Mouse (Mus musculus) neural tube, embryonic 14.5 days (tissue): ENCODE data around the gene Upk1b. TPM values are rescaled to one million over a fixed set of nuclear protein-coding genes. Genes with fewer than 3 reads are reported as not detected.

ENCODE experiments used
- ATAC-seq: fragments of 200-750 bp; cut with Nextera tagmentation; 2 replicates; pipeline ENCODE4 v1.8.0; 2017; ENCODE audit warnings: low read depth, mild to moderate bottlenecking, moderate TSS enrichment, moderate library complexity
- H3K27ac ChIP-seq: fragments of 300-500 bp; sonication (generic); 2 replicates; pipeline ENCODE4 v1.5.1; 2014; ENCODE audit warnings: low read depth, mild to moderate bottlenecking, control low read depth, low read length, moderate library complexity, mixed read lengths
- H3K27me3 ChIP-seq: fragments of 300-500 bp; sonication (generic); 2 replicates; pipeline ENCODE4 v1.6.1; 2014; ENCODE audit warnings: low read length; ENCODE audit not compliant: control insufficient read depth, insufficient read depth
- H3K36me3 ChIP-seq: fragments of 300-500 bp; sonication (generic); 2 replicates; pipeline ENCODE4 v1.6.1; 2014; ENCODE audit warnings: low read length, mixed read lengths; ENCODE audit not compliant: control insufficient read depth, insufficient read depth
- H3K4me1 ChIP-seq: fragments of 300-500 bp; sonication (generic); 2 replicates; pipeline ENCODE4 v1.6.1; 2014; ENCODE audit warnings: low read length; ENCODE audit not compliant: control insufficient read depth, insufficient read depth
- H3K4me2 ChIP-seq: fragments of 300-500 bp; sonication (generic); 2 replicates; pipeline ENCODE4 v1.6.1; 2014; ENCODE audit warnings: mild to moderate bottlenecking, low read depth, low read length, control low read depth
- H3K4me3 ChIP-seq: fragments of 300-500 bp; sonication (generic); 2 replicates; pipeline ENCODE4 v1.5.1; 2014; ENCODE audit warnings: low read depth, low read length, control low read depth, mixed read lengths
- H3K9ac ChIP-seq: fragments of 300-500 bp; sonication (generic); replicated peaks from 2 replicates; pipeline ENCODE4 v1.6.1; 2014; ENCODE audit warnings: low read depth, mild to moderate bottlenecking, control low read depth, low read length, mixed read lengths
- H3K9me3 ChIP-seq: fragments of 300-500 bp; sonication (generic); 2 replicates; pipeline ENCODE4 v1.6.1; 2016; ENCODE audit warnings: low read length; ENCODE audit not compliant: control insufficient read depth
- WGBS: fragments of 180-500 bp; shearing (Covaris S2); extraction: QIAGEN DNeasy Blood & Tissue Kit; methylation state at CpG from one replicate; pipeline ENCODE4 v1.1.7; 2014; 5-methylcytosine and 5-hydroxymethylcytosine counted together
- polyA plus RNA-seq: library from polyadenylated mRNA; unstranded; fragments of >200 nt; fragmentation: Nextera tagmentation; extraction: Ambion mirVana; gene quantifications from 2 replicates; pipeline ENCODE4 v1.2.1, GENCODE M21; 2014

Gene Upk1b
- polyA plus RNA-seq, 1 experiment from 2014 or later = not detected

GRCm38 (mm10) chr16:38769529-38769928, 30.6 kb downstream of the Upk1b start:
- Histone ChIP-seq H3K4me2 (no peak overlapping the region), H3K27me3 (no peaks in the 10 kb centered on the region), H3K27ac (no peak overlapping the region), H3K36me3 (no peaks in the 10 kb centered on the region; the same call in 1 of the 2 replicates), H3K9ac (no peak overlapping the region), H3K4me1 (0 out of 2 replicates have a peak, but pooled peaks cover 2% of the 10 kb centered on the region), H3K4me3 (no peak overlapping the region), H3K9me3 (no peaks in the 10 kb centered on the region)
- WGBS = 91% methylated on average over 9 of the region's 9 CpGs
- no peak for ATAC-seq

GRCm38 (mm10) chr16:38768386-38768785, 31.7 kb downstream of the Upk1b start:
- Histone ChIP-seq H3K27ac (no peak overlapping the region), H3K4me3 (no peak overlapping the region), H3K4me1 (0 out of 2 replicates have a peak, but pooled peaks cover 2% of the 10 kb centered on the region), H3K4me2 (no peak overlapping the region), H3K9me3 (no peaks in the 10 kb centered on the region), H3K36me3 (no peaks in the 10 kb centered on the region; the same call in 1 of the 2 replicates), H3K27me3 (no peaks in the 10 kb centered on the region), H3K9ac (no peak overlapping the region)
- no peak for ATAC-seq
- 94% methylated on average over 8 of the region's 8 CpGs for WGBS

- Histone ChIP-seq H3K36me3 (no peaks in the 10 kb centered on the region; the same call in 1 of the 2 replicates), H3K9me3 (no peaks in the 10 kb centered on the region), H3K27ac (no peak overlapping the region), H3K4me3 (no peak overlapping the region), H3K27me3 (no peaks in the 10 kb centered on the region), H3K4me2 (no peak overlapping the region), H3K4me1 (0 out of 2 replicates have a peak, but pooled peaks cover under 1% of the 10 kb centered on the region), H3K9ac (no peak overlapping the region)
- no peak for ATAC-seq
- WGBS = 75% methylated on average over 8 of the region's 8 CpGs
Measured at GRCm38 (mm10) chr16:38767761-38768160, 32.4 kb downstream of the Upk1b start.

- Histone ChIP-seq H3K4me3 (no peak overlapping the region), H3K27ac (no peak overlapping the region), H3K36me3 (no peaks in the 10 kb centered on the region; the same call in 1 of the 2 replicates), H3K4me1 (no peaks in the 10 kb centered on the region), H3K9ac (no peak overlapping the region), H3K4me2 (no peak overlapping the region), H3K27me3 (no peaks in the 10 kb centered on the region), H3K9me3 (no peaks in the 10 kb centered on the region)
- no peak for ATAC-seq
- 67% methylated on average over 3 of the region's 3 CpGs for WGBS
Measured at GRCm38 (mm10) chr16:38766671-38767070, 33.5 kb downstream of the Upk1b start.

GRCm38 (mm10) chr16:38763508-38763907, 36.6 kb downstream of the Upk1b start:
- no peak overlapping the region for H3K4me3 ChIP-seq
- H3K27ac ChIP-seq = no peak overlapping the region
- WGBS = 87% methylated on average over 4 of the region's 4 CpGs
- H3K9me3 ChIP-seq = no peaks in the 10 kb centered on the region
- ATAC-seq = no peak
- no peak overlapping the region for H3K4me2 ChIP-seq
- no peak overlapping the region for H3K9ac ChIP-seq
- H3K27me3 ChIP-seq = no peaks in the 10 kb centered on the region
- no peaks in the 10 kb centered on the region for H3K4me1 ChIP-seq
- H3K36me3 ChIP-seq = peaks cover 4% of the 10 kb centered on the region; the same call in 1 of the 2 replicates

GRCm38 (mm10) chr16:38762401-38762800, 37.7 kb downstream of the Upk1b start:
- H3K27ac ChIP-seq = no peak overlapping the region
- H3K9me3 ChIP-seq = no peaks in the 10 kb centered on the region
- no peaks in the 10 kb centered on the region for H3K27me3 ChIP-seq
- H3K9ac ChIP-seq = no peak overlapping the region
- no peak overlapping the region for H3K4me3 ChIP-seq
- WGBS = 92% methylated on average over 8 of the region's 8 CpGs
- H3K4me2 ChIP-seq = no peak overlapping the region
- no peak for ATAC-seq
- H3K36me3 ChIP-seq = 0 out of 2 replicates have a peak, but pooled peaks cover 4% of the 10 kb centered on the region
- H3K4me1 ChIP-seq = no peaks in the 10 kb centered on the region

- Histone ChIP-seq H3K27me3 (no peaks in the 10 kb centered on the region), H3K9me3 (no peaks in the 10 kb centered on the region), H3K4me1 (no peaks in the 10 kb centered on the region), H3K4me3 (no peak overlapping the region), H3K4me2 (no peak overlapping the region), H3K9ac (no peak overlapping the region), H3K27ac (no peak overlapping the region), H3K36me3 (0 out of 2 replicates have a peak, but pooled peaks cover 4% of the 10 kb centered on the region)
- ATAC-seq = no peak
- 94% methylated on average over 5 of the region's 5 CpGs for WGBS
Measured at GRCm38 (mm10) chr16:38761972-38762371, 38.2 kb downstream of the Upk1b start.

GRCm38 (mm10) chr16:38760834-38761375, 39.2 kb downstream of the Upk1b start:
- no peak for ATAC-seq
- Histone ChIP-seq H3K4me3 (no peak overlapping the region), H3K27ac (no peak overlapping the region), H3K36me3 (0 out of 2 replicates have a peak, but pooled peaks cover 4% of the 10 kb centered on the region), H3K4me1 (no peaks in the 10 kb centered on the region), H3K9ac (no peak overlapping the region), H3K4me2 (no peak overlapping the region), H3K9me3 (no peaks in the 10 kb centered on the region), H3K27me3 (no peaks in the 10 kb centered on the region)
- WGBS = 86% methylated on average over 6 of the region's 6 CpGs

- H3K27ac ChIP-seq = no peak overlapping the region
- no peaks in the 10 kb centered on the region for H3K27me3 ChIP-seq
- ATAC-seq = no peak
- WGBS = 95% methylated on average over 5 of the region's 5 CpGs
- 0 out of 2 replicates have a peak, but pooled peaks cover 4% of the 10 kb centered on the region for H3K36me3 ChIP-seq
- no peak overlapping the region for H3K9ac ChIP-seq
- no peaks in the 10 kb centered on the region for H3K9me3 ChIP-seq
- H3K4me3 ChIP-seq = no peak overlapping the region
- no peaks in the 10 kb centered on the region for H3K4me1 ChIP-seq
- H3K4me2 ChIP-seq = no peak overlapping the region
Measured at GRCm38 (mm10) chr16:38760239-38760638, 39.9 kb downstream of the Upk1b start.
